Mouse (Mus musculus) testis, postnatal 10 days (tissue): ENCODE measurements around the gene N4bp3.
"Not testable (repeated sequence)": the region's sequence is repeated elsewhere in the genome, so short reads cannot be mapped to it uniquely, and the experiment has no call there.

Experiments used
- DNase-seq: peaks from one replicate; pipeline ENCODE4 v3.0.0; 2021; ENCODE audit warnings: low spot score

Gene N4bp3

DNA sequence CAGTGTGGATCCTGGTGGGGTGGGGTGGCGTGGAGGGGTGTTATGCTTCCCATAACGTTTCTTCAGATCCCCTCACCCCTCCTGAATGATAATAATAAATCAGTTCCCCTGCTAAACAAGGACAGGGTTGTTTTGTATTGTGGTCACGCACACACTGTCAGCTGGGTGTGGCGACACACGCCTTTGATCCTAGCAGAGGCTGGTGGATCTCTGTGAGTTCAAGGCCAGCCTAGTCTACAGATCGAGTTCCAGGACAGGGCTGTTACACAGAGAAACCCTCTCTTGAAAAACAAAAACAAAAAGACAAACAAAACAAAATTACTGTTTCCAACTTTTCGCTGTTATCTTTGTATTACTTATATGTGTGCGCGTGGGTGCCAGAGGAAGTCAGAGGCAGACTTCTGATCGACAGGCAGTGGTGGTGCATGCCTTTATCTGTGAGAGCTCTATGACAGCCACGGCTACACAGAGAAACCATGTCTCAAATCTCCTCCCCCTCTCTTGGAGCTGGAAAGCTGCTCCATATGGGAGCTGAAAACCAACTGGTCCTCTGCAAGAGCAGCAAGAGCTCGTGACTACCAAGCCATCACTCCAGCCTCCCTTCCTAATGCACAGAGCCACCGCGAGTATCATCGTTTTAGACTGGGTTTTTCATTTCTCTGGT, 20.9 kb downstream of the N4bp3 start:
- DNase-seq: no peak

DNA sequence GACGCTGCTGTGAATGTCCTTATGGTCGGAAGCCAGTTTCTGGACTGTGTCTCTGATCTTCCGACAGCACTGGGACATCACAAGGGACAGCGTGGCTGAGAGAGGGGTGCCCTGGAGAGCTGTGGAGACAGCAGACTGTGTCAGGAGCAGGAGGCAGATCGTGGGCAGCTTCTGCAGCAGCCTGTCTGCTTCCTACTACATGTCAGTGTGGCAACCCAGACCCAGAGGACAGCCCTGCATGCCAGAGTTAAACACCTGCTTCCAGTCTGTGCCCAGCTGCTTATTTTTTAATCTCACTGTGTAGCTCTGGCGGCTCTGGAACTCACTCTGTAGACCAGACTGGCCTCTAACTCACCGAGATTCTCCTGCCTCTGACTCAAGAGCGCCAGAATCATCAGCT, 22.7 kb downstream of the N4bp3 start:
- no peak for DNase-seq

DNA sequence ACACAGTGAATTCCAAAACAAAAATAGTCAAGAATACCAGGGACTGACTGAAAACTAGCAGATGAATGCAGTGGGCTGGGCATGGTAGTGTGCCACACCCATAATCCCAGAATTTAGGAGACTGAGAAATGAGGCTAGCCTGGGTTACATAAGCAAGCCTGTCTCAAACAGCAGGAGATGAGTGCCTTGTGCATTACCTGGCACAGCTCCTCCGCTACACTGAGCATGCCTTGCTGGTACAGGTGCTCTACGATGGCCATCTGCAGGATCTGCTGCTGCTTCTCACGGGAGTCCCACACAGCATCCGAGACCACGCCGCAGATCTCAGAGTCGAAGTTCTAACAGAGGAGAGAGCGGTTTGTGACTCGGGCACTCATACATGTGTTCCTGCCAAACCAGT, 23.2 kb downstream of the N4bp3 start:
- peak; percentile 37 for DNase-seq

DNA sequence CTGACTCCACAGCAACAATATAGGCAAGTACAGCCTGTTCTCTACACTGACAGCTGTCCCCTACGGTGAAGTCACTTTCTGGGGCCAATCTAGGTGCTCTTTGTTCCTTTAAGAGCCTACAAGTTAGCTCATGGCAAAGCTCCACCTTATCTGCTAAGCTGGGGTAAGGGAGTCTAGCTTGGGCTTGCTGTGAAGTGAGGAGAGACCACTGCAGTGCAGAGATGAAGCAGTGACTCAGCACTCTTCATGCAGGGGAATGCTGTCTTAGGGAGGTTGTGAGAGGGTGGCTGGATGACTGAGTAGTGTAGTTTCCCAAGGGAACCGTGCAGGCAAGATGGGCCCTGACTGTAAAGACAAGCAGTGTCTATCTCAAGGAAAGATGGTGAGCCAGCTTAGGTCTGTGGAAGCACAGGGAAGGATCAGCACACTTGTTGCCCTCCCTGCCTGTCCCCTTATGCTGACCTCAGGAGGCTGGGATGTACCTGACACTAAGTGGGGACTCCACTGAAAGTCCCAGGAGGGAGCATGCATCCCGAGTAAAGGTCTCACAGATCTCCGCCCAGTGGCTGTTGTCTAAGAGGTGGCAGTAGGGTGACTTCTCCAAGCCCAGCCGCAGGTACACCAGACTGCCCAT, 25.3 kb downstream of the N4bp3 start:
- DNase-seq: no peak

DNA sequence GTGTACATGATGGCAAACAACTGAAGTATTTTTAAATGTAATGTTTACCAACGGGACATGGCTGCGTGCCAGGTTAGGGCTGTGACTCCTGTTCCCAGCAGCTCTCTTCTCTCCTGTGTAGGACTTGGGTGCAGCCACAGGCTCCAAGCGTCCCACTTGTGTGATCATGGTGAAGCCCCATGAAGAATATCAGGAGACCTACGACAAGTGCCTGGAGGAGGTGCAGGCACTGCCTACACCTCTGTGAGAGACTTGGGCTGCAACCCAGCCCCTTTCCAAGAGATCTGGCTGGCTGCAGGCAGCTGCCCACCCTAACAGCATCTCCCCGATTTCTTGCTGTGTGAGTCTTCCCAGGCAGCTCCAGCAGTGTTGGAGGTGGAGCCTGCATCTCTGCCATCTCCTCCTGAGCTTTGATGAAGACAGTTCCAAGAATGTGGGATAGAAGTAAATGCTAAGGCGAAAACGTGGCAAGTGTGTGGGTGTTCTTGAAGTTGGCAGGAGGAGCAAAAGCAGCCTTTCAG, 27.6 kb downstream of the N4bp3 start:
- DNase-seq: peak; percentile 62

DNA sequence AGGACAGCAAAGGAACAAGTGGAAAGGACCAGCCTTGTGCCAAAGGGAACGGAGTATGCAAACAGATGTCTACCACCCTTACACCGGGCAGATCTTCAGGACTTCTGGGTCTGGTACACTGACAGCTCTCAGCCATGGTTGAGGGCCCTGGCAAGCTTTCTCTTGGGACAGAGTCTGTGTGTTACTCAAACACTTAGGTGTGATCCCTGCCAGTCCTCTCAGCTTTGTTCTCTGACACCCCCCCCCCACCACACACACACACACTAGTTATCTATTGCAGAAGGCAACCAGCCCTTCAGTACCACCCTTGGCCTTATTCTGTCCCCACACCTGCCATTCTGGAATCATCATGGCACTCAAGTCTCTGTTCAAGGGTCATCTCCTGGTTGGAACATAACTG, 28.9 kb downstream of the N4bp3 start:
- no peak for DNase-seq

DNA sequence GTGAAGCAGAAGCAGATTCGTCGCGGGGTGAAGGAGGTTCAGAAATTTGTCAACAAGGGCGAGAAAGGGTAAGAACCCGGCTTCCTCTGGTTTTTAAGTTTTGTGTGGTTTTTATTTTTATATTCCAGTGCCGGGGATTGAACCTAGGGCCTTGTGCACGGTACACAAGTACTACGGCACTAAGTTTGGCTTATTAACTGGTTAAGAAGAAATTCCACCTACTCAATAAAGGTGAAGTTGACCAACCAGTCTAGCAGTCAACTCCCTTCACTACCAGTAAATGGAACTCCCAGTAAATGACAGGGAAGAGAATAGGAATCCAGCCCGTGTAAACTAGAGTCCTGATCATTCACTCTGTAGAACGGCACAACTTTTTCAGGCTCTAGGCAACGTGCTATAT, 30.6 kb downstream of the N4bp3 start:
- no peak for DNase-seq

DNA sequence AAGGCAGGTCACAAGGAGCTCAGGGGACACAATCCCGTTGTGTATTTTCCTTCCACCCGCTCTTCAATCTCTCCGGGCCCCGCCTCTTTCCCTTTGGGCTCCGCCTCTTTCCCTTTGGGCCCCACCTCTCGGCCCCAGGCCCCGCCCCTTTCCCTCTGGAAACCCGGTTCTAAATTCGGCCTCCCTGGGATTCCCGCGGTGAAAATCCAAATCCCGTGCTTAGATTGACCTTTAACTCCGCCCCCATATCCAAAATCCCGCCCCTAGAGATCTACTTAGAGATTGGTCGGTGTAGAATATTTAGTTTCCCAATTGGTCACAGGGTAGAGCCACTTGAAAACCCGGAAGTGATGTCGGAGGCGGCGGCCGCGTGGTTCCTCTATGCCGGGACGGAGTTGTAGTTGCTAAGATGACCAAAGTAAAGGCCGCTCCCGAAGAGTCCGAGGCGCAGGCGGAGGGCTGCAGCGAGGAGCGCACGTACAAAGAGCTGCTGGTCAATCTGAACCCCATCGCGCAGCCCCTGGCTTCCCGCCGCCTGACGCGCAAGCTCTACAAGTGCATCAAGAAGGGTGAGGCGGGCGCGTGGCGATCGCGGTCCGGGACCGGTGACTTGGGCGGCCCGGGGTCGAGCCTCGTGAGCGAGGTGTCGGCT, 31.1 kb downstream of the N4bp3 start, which contains the start of gene Nhp2:
Gene Nhp2, plus strand, starts transcription at position 327 of the 652 bp plus-strand sequence.
- DNase-seq: peak; percentile 99

DNA sequence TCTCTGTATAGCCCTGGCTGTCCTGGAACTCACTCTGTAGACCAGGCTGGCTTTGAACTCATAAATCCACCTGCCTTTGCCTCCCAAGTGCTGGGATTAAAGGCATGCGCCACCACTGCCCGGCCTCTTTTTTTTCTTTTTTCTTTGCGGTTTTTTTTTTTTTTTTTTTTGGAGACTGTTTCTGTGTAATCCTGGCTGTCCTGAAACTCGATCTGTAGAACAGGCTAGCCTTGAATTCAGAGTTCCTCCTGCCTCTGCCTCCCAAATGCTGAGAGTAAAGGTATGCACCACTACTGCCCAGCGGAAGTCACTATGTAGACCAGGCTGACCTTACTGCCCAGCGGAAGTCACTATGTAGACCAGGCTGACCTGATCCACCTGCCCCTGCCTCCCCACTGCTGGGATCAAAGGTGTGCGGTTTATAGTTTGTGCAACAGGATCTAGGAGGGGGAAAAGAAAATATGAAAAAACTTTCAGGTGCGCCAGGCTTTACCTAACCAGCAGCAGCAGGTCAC, 31.7 kb downstream of the N4bp3 start:
- DNase-seq: no peak

DNA sequence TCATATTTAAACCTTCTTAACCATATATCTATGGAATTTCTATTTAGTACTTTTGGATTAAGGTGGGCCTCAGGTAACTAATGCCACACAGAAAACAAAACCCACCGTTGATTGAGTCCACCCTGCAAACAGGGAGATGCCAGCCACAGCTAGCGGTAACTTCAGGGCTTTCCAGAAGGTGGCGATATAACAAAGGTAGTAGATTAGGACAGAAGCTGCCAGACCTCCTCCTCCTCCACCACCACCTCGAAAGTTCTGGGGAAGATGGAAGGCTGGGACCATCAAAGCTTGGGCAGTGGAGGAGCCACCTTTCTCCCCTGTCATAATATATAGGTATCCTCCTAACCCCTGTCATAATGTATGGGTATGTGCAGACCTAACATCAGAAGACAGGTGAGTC, 32.9 kb downstream of the N4bp3 start:
- peak; percentile 75 for DNase-seq

DNA sequence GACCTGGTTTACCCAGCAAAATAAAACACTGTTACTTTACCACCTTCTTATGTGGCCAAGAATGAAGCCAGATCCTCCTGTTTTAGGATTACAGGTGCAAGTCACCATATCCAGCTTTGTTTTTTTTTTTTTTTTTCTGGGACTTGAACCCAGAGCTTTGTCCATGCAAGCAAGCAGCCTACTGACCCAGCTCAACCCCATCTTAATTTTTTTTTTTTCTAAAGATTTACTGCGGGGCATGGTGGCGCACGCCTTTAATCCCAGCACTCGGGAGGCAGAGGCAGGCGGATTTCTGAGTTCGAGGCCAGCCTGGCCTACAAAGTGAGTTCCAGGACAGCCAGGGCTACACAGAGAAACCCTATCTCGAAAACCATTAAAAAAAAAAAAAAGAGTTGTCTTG, 34.5 kb downstream of the N4bp3 start:
- not testable (repeated sequence) for DNase-seq

DNA sequence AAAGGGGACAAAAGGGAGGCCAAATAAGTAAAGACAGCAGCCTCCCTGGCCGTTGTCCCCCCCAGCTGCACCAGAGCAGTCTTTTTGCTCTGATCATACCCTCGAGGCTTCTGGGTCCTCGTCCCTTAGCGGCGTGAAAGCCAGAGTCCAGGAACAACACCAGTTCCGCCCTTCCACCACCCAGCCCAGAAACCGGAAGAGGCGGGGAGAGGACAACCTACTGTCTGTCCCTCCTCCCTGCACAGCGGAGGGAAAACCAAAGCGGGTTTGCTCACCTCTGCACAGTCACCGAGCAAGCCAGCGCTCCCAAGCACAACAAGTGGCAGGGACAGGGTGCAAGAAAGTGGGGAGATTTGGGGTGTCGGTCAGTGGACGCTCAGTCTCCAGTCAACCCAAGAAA, 35.0 kb downstream of the N4bp3 start:
- DNase-seq: peak; percentile 75

DNA sequence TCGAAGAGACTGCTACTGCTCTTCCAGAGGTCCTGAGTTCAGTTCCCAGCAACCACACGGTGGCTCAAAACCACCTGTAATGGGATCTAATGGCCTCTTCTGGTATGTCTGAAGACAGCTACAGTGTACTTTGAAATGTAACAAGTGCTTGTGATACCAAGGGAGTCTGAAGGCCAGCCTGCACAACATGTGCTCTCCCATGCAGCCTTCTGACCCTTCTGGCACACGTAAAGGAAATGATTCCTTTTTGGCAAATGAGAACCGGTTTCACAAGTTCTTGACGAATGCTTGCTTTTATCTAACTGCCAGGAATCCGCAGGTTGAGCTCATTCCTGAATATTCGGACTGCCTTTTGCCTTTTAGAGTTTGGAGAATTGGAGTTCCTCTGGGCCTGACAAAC, 35.5 kb downstream of the N4bp3 start:
- no peak for DNase-seq

DNA sequence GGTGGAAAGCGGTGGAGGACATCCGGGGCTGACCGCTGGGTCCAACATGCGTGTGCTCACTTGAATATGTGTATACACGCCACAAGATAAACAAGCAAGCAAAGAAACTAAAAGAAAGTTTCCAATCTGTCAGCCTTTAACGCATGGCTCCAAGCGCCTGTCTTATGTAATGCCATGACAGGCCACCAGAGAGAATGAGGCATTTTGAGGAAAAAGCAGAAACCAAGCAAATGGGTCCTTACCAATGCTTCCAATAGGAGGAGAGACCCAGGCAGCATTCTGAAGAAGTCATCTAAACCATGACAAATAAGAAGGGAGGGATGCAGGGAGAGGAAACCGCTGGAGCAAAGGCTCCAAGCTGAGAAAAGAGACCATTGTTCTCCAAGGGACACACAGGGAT, 36.4 kb downstream of the N4bp3 start:
- DNase-seq: no peak

DNA sequence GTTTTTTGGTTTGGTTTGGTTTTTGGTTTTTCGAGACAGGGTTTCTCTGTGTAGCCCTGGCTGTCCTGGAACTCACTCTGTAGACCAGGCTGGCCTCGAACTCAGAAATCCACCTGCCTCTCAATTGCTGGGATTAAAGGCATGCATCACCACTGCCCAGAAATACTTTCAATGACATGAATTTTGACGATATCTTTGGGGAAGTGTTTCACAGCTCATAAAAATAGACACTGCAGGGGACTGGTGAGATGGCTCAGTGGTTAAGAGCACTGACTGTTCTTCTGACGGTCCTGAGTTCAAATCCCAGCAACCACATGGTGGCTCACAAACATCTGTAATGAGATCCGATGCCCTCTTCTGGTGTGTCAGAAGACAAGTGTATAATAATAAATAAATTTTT, 40.7 kb downstream of the N4bp3 start:
- DNase-seq: not testable (repeated sequence)

DNA sequence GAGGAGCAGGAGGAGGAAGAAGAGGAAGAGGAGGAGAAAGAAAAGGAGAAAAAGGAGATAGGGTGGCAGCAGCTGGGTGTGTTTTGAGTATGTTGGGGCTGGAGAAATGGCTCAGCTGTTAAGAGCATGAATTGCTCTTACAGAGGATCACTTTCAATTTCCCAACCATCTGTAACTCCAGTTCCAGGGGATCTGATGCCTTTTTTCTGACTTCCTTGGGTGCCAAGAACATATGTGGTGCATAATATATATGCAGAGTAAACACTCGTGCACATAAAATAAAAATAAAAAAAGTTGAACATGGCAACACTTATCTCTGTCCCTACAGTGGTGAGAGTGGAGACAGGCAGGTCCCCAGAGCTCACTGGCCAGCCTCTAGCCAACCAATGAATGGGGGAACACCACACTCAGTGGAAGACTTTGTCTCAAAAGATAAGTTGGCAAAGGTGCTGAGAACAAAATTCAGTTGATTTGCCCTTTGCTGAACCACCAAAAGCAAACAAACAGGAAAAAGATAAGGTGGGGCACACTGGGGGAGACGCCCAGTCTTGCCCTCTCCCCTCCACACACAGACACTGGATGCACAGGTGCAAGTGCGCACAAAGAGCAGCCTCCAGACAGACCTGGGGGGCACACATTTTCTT, 41.3 kb downstream of the N4bp3 start:
- no peak for DNase-seq

DNA sequence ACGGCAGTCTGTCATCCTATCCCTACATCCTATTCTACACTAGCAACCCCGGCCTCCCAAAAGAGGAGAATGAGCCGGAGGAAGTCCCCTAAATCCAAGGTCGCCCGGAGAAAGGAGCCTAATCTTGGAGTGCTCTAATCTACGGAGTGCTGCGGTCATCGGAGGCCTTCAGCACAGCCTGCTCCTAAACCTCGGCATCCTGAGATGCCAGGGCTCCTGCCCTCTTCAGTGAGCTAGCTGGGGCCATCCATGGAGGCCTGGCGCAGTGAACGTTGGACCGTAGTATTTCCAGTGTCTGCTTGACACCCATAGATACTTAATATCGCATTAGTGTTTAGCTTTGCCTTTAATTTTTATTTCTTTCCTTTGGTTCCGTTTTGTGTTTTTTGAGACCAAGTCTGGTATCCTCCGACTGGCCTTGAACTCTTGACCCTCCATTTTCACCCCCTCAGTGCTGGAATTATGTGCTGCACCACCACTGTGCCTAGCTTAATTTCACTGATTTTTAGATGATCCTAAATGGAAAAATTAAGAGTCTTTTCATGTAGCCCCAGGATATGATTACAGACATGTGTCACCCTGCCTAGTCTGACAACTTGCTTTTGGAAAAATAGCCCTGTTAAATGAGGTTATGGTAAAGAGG, 43.4 kb downstream of the N4bp3 start:
- DNase-seq: no peak

DNA sequence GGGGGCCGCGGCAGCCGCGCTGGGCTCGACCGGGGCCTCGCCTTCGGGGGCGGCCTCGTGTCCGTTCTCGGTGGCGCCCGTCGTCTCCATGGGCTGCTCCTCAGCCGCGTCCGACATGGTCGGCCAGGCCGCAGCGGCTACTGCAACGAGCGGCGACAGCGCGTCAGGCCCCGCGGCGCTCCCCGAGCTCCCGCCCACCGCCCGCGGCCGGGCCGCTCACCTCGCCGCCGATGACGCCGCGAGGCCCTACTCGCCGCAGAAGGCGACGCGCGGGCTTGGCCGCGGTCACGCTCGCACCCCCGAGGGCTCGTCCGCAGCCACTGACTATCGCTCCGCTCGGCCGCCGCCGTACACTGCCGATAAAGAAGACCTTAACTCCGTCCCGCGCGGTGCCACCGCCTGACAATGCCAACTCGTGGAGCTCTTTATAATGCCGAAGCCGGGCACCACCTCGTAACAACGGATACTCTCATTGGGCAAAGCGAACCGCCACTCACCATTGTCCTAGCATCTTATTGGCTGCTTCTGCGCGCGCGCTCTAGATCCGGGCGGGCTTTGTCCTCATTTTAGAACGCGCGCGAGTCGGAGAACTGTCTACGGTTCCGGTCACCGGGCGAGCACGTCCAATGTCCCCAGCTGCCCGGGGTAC, 44.1 kb downstream of the N4bp3 start, which contains the start of gene Hnrnpab:
Gene Hnrnpab, minus strand, starts transcription at position 401 of the 649 bp plus-strand sequence.
- peak; percentile 95 for DNase-seq

DNA sequence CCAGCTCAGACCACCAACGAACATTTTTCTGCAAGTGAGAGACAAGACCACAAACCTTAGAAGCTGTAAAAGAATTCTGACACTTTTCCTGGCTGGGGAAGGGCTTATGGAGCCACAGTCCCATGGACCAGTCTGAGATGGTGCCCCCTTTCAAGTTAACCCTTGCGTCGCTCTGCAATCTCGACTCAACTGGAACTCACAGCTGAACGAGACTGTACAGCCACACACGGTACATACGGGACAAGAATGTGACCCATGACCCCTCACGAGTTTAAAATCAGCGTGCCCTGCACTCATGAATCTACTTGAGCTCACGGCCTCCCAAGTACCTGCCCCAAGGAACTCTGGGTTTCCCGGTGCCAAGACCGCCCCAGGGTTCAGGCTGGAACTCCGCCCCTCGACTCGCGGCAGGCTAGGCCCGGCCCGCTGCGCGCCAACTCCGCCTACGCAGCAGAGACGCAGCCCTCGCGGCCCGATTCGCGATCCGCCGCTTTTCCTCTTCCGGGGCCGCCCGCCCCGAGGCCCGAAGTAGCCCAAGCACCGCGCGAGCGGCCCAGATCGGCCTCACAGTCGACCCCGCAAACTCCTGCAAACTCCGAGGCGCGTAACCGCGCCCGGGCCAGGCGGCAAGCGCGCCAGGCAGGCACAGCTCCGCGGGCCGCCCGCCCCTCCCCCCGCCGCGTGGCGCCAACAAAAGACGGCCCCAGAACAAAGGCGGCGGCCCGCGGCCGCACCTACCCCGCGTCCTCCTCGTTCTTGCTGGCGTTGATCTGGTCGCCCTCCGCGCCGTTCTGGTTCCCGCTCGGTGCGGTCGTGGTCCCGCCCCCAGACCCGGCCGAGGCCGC, 44.8 kb downstream of the N4bp3 start:
- peak; percentile 91 for DNase-seq

DNA sequence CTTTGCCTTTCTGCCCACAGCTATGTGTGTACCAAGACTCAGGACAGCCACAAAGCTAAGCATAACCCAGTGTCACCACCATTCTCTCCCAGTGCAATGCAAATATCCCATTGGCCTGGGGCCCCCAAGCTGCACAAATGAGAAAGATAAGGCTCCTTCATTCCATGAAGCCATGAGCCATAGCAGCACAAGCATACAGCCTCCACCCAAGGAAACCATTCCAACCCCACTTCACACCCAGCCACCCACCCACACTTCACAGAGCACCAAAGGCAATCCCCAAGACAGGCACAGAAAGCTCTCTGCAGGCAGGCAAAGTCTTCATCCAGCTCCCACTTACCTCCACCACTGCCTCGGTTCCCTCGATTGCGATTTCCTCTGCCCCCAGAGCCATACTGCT, 48.4 kb downstream of the N4bp3 start:
- no peak for DNase-seq
